ENCODE assay signal across 30 mouse cellular contexts in genomic region chr9:106564025-106564424, GRCm38 (mm10). TPM values are rescaled to one million over a fixed set of nuclear protein-coding genes. Genes with fewer than 3 reads are reported as not detected.
DNase-seq lines count a peak whose midpoint lies in the region; ATAC-seq and TF ChIP-seq lines count a peak whose summit lies in the region.
"Had no signal": no experiment of that assay in that cellular context is flagged by ENCODE, and none has a peak within 500 bp of the region (broad histone marks: within the 10 kb centered on the region; RNA-seq: fewer than 3 reads in every experiment).

No protein-coding gene starts in this region.

- H3K27ac ChIP-seq in testis, adult 2 months (ENCODE audit: control insufficient read depth, insufficient read depth, low read depth, low read length): no peak overlapping the region
- H3K27ac ChIP-seq: embryonic facial prominence, embryonic 10.5 days; embryonic facial prominence, embryonic 12.5 days; forebrain, embryonic 13.5 days; forebrain, embryonic 15.5 days had no signal

- no peaks in the 10 kb centered on the region for H3K36me3 ChIP-seq in testis, adult 2 months (ENCODE audit: control insufficient read depth, insufficient read depth, low read length)
- H3K36me3 ChIP-seq: embryonic facial prominence, embryonic 10.5 days; embryonic facial prominence, embryonic 12.5 days; forebrain, embryonic 15.5 days; G1E had no signal

- TF ChIP-seq POLR2A in testis, adult 2 months (IDR thresholded peaks at IDR 0.05; ENCODE audit: control insufficient read depth, low read depth, low read length): no peak

- no peaks in the 10 kb centered on the region; the same call in 1 of the 2 replicates for H3K4me1 ChIP-seq in testis, adult 2 months (ENCODE audit: control insufficient read depth, insufficient read depth, low read length)
- H3K4me1 ChIP-seq: embryonic facial prominence, embryonic 10.5 days; embryonic facial prominence, embryonic 12.5 days; forebrain, embryonic 13.5 days; forebrain, embryonic 15.5 days had no signal

- no peak for DNase-seq in frontal cortex, postnatal 14 days (ENCODE audit: low spot score in 2 of 2)
- DNase-seq in testis, postnatal 10 days (ENCODE audit: low spot score): no peak
- peak; percentile 58 for DNase-seq in brain, adult 2 months (ENCODE audit: low read depth, low spot score)
- DNase-seq: adrenal gland, adult 8-10 months; adrenal gland, postnatal 14 days; adrenal gland, postnatal 36 days; B cell, adult 2 months; cerebellum, adult 11-12 months; cerebellum, adult 2 months; cerebellum, adult 9-10 months; cerebellum, postnatal 10 days; cerebellum, postnatal 25 days; forebrain, postnatal 0 days had no signal

- TF ChIP-seq CTCF in testis, adult 2 months (IDR thresholded peaks at IDR 0.05; ENCODE audit: control insufficient read depth, insufficient read depth, insufficient replicate concordance, low read depth, low read length): no peak

- H3K4me3 ChIP-seq in testis, adult 2 months (ENCODE audit: control insufficient read depth, low read depth, low read length): peak overlapping the region; percentile 35
- H3K4me3 ChIP-seq: embryonic facial prominence, embryonic 10.5 days; embryonic facial prominence, embryonic 12.5 days; forebrain, embryonic 13.5 days; forebrain, embryonic 15.5 days had no signal

- ATAC-seq in frontal cortex, adult (ENCODE audit: low TSS enrichment): peak; percentile 83
- no peak for ATAC-seq in megakaryocyte progenitor cell, adult 5-6 weeks (replicated peaks; ENCODE audit: poor library complexity)
- no peak for ATAC-seq in cerebellum, adult (ENCODE audit: insufficient number of reproducible peaks, low FRiP score, low TSS enrichment)
- ATAC-seq: activated CD4-positive, CD25-positive, alpha-beta regulatory T cell, adult 4 months; CD4-positive, CD25-positive, alpha-beta regulatory T cell, adult 4 months; forebrain, embryonic 13.5 days; forebrain, embryonic 15.5 days; forebrain, postnatal 0 days had no signal

- no peaks in the 10 kb centered on the region for H3K27me3 ChIP-seq in testis, adult 2 months (ENCODE audit: control insufficient read depth, insufficient read depth, low read length)
- H3K27me3 ChIP-seq: embryonic facial prominence, embryonic 12.5 days; forebrain, embryonic 13.5 days; forebrain, embryonic 15.5 days had no signal

RNA-seq across cellular contexts. Expression of gene Iqcf3, which starts 2.6 kb away (rescaled TPM):
- polyA plus RNA-seq in testis, adult 2 months (2012; rRNA removed): 594 and 612 TPM in 2 replicates
- total RNA-seq in megakaryocyte progenitor cell, adult 5-6 weeks (2015): not detected in 2 replicates
- not detected in 2 replicates for total RNA-seq in megakaryocyte progenitor cell, adult 5-6 weeks (2017)
- total RNA-seq: adrenal gland, adult 18-20 months; adrenal gland, adult 8-10 months; adrenal gland, postnatal 14 days; adrenal gland, postnatal 36 days; CH12.LX; forebrain, postnatal 0 days; G1E had no signal
- polyA plus RNA-seq: activated CD4-positive, CD25-positive, alpha-beta regulatory T cell, adult 4 months; brain, embryonic 14.5 days; CD4-positive, CD25-positive, alpha-beta regulatory T cell, adult 4 months; cerebellum, adult 2 months; cortical plate, adult 2 months; embryonic facial prominence, embryonic 10.5 days; embryonic facial prominence, embryonic 12.5 days; embryonic facial prominence, embryonic 14.5 days; forebrain, embryonic 11.5 days; forebrain, embryonic 13.5 days; forebrain, embryonic 15.5 days; forebrain, postnatal 0 days; G1E had no signal

RNA-seq across cellular contexts. Expression of gene Iqcf4, which starts 6.8 kb away (rescaled TPM):
- polyA plus RNA-seq in testis, adult 2 months (2012; rRNA removed): 220 and 225 TPM in 2 replicates
- total RNA-seq in megakaryocyte progenitor cell, adult 5-6 weeks (2015): not detected in 2 replicates
- total RNA-seq in megakaryocyte progenitor cell, adult 5-6 weeks (2017): not detected in 2 replicates
- total RNA-seq: adrenal gland, adult 18-20 months; adrenal gland, adult 8-10 months; adrenal gland, postnatal 14 days; adrenal gland, postnatal 36 days; CH12.LX; forebrain, postnatal 0 days; G1E had no signal
- polyA plus RNA-seq: activated CD4-positive, CD25-positive, alpha-beta regulatory T cell, adult 4 months; brain, embryonic 14.5 days; CD4-positive, CD25-positive, alpha-beta regulatory T cell, adult 4 months; cerebellum, adult 2 months; cortical plate, adult 2 months; embryonic facial prominence, embryonic 10.5 days; embryonic facial prominence, embryonic 12.5 days; embryonic facial prominence, embryonic 14.5 days; forebrain, embryonic 11.5 days; forebrain, embryonic 13.5 days; forebrain, embryonic 15.5 days; forebrain, postnatal 0 days; G1E had no signal

RNA-seq across cellular contexts. Expression of gene Iqcf5, which starts 49.7 kb away (rescaled TPM):
- 501 and 546 TPM in 2 replicates for polyA plus RNA-seq in testis, adult 2 months (2012; rRNA removed)
- not detected in 2 replicates for total RNA-seq in megakaryocyte progenitor cell, adult 5-6 weeks (2015)
- total RNA-seq in megakaryocyte progenitor cell, adult 5-6 weeks (2017): not detected in 2 replicates
- total RNA-seq: adrenal gland, adult 18-20 months; adrenal gland, adult 8-10 months; adrenal gland, postnatal 14 days; adrenal gland, postnatal 36 days; forebrain, postnatal 0 days had no signal
- polyA plus RNA-seq: activated CD4-positive, CD25-positive, alpha-beta regulatory T cell, adult 4 months; brain, embryonic 14.5 days; CD4-positive, CD25-positive, alpha-beta regulatory T cell, adult 4 months; cerebellum, adult 2 months; cortical plate, adult 2 months; embryonic facial prominence, embryonic 10.5 days; embryonic facial prominence, embryonic 12.5 days; embryonic facial prominence, embryonic 14.5 days; forebrain, embryonic 11.5 days; forebrain, embryonic 13.5 days; forebrain, embryonic 15.5 days; G1E had no signal
